8 mouse cellular contexts compared by ENCODE assay signal in the genomic region with DNA sequence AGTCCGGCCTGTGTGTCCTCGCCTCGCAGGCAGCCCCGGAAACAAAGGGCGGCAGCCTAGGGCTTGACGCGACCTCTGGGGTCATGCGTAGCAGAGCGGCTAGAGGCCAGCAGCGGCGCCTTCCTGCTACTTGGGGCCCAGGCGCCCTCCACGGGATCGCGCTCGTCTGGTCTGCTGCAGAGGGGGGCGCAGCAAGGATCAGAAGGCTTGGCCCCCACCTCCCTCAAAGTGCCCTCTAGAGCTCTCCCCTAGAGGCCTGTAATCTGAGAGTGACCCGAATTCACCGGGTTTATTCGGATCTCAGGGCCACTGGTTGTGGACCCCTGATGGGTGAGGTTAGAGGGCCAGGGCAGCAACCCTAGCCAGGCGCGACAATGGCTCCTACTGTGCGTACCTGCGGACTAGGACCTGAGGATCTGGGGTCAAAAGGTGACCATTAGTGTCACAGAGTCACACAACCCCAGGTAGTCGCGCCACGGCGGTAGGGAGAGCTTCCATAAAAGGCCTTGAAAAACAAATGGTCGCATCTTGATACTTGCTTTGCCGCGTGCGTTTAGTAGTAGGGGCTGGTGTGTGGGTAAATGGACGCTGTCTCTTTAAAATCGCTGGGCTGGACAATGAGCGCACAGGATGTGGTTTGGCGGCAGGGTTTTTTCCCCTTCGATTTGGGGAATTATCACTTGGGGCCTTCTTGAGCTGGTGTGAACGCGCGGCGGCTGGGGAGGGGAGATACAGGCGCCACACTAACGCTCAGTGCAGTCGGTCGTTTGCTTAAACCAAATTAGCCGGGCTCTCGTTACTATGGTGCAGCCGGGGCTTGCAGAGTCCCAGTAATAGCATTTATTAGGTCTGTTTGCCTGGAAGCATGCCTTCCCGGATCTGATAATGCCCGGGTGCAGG.
A peak's percentile ranks its signal among the peaks of the same experiment; 100 is the strongest.
DNase-seq lines count a peak whose midpoint lies in the region; ATAC-seq and TF ChIP-seq lines count a peak whose summit lies in the region.

No protein-coding gene starts in this region.

- H3K4me3 ChIP-seq in testis, adult 2 months (ENCODE audit: control insufficient read depth, low read depth, low read length), result peak overlapping the region; percentile 54
- H3K4me3 ChIP-seq in intestine, embryonic 16.5 days (ENCODE audit: low read length), result peak overlapping the region; percentile 75
- peak overlapping the region; percentile 64 for H3K4me3 ChIP-seq in limb, embryonic 15.5 days
- peak overlapping the region; percentile 91 for H3K4me3 ChIP-seq in midbrain, embryonic 14.5 days (replicated peaks; ENCODE audit: low read depth, low read length)

- peak overlapping the region; percentile 97 for H3K4me2 ChIP-seq in intestine, embryonic 16.5 days (ENCODE audit: low read depth, low read length)
- peak overlapping the region; percentile 99 for H3K4me2 ChIP-seq in limb, embryonic 15.5 days
- peak overlapping the region; percentile 95 for H3K4me2 ChIP-seq in midbrain, embryonic 14.5 days (ENCODE audit: low read length)

- H3K27ac ChIP-seq in testis, adult 2 months (ENCODE audit: control insufficient read depth, insufficient read depth, low read depth, low read length), result 0 out of 2 replicates have a peak overlapping the region, but pooled peaks have one; percentile 49
- H3K27ac ChIP-seq in intestine, embryonic 16.5 days (ENCODE audit: low read length), result peak overlapping the region; percentile 86
- H3K27ac ChIP-seq in limb, embryonic 15.5 days, result peak overlapping the region; percentile 81
- peak overlapping the region; percentile 100 for H3K27ac ChIP-seq in midbrain, embryonic 14.5 days (replicated peaks; ENCODE audit: low read depth, low read length)

- no peaks in the 10 kb centered on the region for H3K27me3 ChIP-seq in testis, adult 2 months (ENCODE audit: control insufficient read depth, insufficient read depth, low read length)
- 0 out of 2 replicates have a peak, but pooled peaks cover 3% of the 10 kb centered on the region for H3K27me3 ChIP-seq in intestine, embryonic 16.5 days (replicated peaks; ENCODE audit: control insufficient read depth, insufficient read depth, low read length)
- peaks cover 62% of the 10 kb centered on the region for H3K27me3 ChIP-seq in limb, embryonic 15.5 days
- no peaks in the 10 kb centered on the region for H3K27me3 ChIP-seq in midbrain, embryonic 14.5 days (ENCODE audit: control insufficient read depth, insufficient read depth, low read length)

- peaks cover 16% of the 10 kb centered on the region for H3K4me1 ChIP-seq in testis, adult 2 months (ENCODE audit: control insufficient read depth, insufficient read depth, low read length)
- H3K4me1 ChIP-seq in intestine, embryonic 16.5 days (ENCODE audit: control insufficient read depth, insufficient read depth, low read length), result peaks cover 53% of the 10 kb centered on the region
- H3K4me1 ChIP-seq in limb, embryonic 15.5 days, result peaks cover 81% of the 10 kb centered on the region
- H3K4me1 ChIP-seq in midbrain, embryonic 14.5 days (ENCODE audit: control insufficient read depth, insufficient read depth, low read length), result peaks cover 49% of the 10 kb centered on the region

- peak overlapping the region; percentile 87 for H3K9ac ChIP-seq in intestine, embryonic 16.5 days (ENCODE audit: low read depth, low read length)
- H3K9ac ChIP-seq in limb, embryonic 15.5 days, result peak overlapping the region; percentile 39
- peak overlapping the region; percentile 98 for H3K9ac ChIP-seq in midbrain, embryonic 14.5 days (replicated peaks; ENCODE audit: low read length)

- no peaks in the 10 kb centered on the region for H3K9me3 ChIP-seq in intestine, embryonic 16.5 days (ENCODE audit: control insufficient read depth, low read length)
- H3K9me3 ChIP-seq in limb, embryonic 15.5 days, result no peaks in the 10 kb centered on the region
- no peaks in the 10 kb centered on the region for H3K9me3 ChIP-seq in midbrain, embryonic 14.5 days (ENCODE audit: control insufficient read depth, low read length)

- ATAC-seq in intestine, embryonic 16.5 days, result peak; percentile 8
- ATAC-seq in limb, embryonic 15.5 days (ENCODE audit: insufficient number of reproducible peaks, low FRiP score, low TSS enrichment, low read depth), result no peak
- peak; percentile 19; the same call in 1 of the 2 replicates for ATAC-seq in midbrain, embryonic 14.5 days (ENCODE audit: low FRiP score, low TSS enrichment)

- no peak for TF ChIP-seq CTCF in testis, adult 2 months (IDR thresholded peaks at IDR 0.05; ENCODE audit: control insufficient read depth, insufficient read depth, insufficient replicate concordance, low read depth, low read length)

- no peaks in the 10 kb centered on the region for H3K36me3 ChIP-seq in testis, adult 2 months (ENCODE audit: control insufficient read depth, insufficient read depth, low read length)
- H3K36me3 ChIP-seq in intestine, embryonic 16.5 days (ENCODE audit: control insufficient read depth, insufficient read depth, low read length), result no peaks in the 10 kb centered on the region
- H3K36me3 ChIP-seq in limb, embryonic 15.5 days, result no peaks in the 10 kb centered on the region
- no peaks in the 10 kb centered on the region for H3K36me3 ChIP-seq in midbrain, embryonic 14.5 days (ENCODE audit: control insufficient read depth, insufficient read depth, low read length)

- DNase-seq in testis, postnatal 10 days (ENCODE audit: low spot score), result no peak
- peak; percentile 76 to 79 for DNase-seq in cerebellum, postnatal 10 days
- peak; percentile 60 to 66 for DNase-seq in frontal cortex, postnatal 36 days (ENCODE audit: low spot score in 2 of 2)
- DNase-seq in midbrain, embryonic 14.5 days, result peak; percentile 86
- DNase-seq in spleen, postnatal 36 days (ENCODE audit: low spot score in 2 of 2), result peak; percentile 90 to 93

- TF ChIP-seq POLR2A in testis, adult 2 months (IDR thresholded peaks at IDR 0.05; ENCODE audit: control insufficient read depth, low read depth, low read length), result no peak

- 10% methylated on average over 50 of the region's 50 CpGs for WGBS in intestine, embryonic 16.5 days
- 8% methylated on average over 50 of the region's 50 CpGs for WGBS in limb, embryonic 15.5 days
- 2% methylated on average over 50 of the region's 50 CpGs for WGBS in midbrain, embryonic 14.5 days

Comparison
In these comparisons a context has a peak if more than half of its experiments do, and no peak if none do; other contexts are left out.
1. H3K27ac ChIP-seq: peak in every context shown above with its lines; median percentile 100 in midbrain, embryonic 14.5 days; 86 in intestine, embryonic 16.5 days; 81 in limb, embryonic 15.5 days; 49 in testis, adult 2 months.
2. H3K9ac ChIP-seq: peak in every context shown above with its lines; median percentile 98 in midbrain, embryonic 14.5 days; 87 in intestine, embryonic 16.5 days; 39 in limb, embryonic 15.5 days.